Mouse (Mus musculus): ENCODE measurements around the gene Adcy2.

The Adcy2 gene

GRCm38 (mm10) chr13:68820858-68821579 lies 178.3 kb downstream of the Adcy2 start:
- DNase-seq = no peak

- DNase-seq = no peak
Measured at GRCm38 (mm10) chr13:68815704-68816477, 183.4 kb downstream of the Adcy2 start.

- no peak for DNase-seq
Measured at GRCm38 (mm10) chr13:68811185-68811584, 188.2 kb downstream of the Adcy2 start.

GRCm38 (mm10) chr13:68799777-68800176 lies 199.6 kb downstream of the Adcy2 start:
- no peak for DNase-seq

- DNase-seq = no peak
Measured at GRCm38 (mm10) chr13:68793286-68793685, 206.1 kb downstream of the Adcy2 start.

- DNase-seq = no peak
Measured at GRCm38 (mm10) chr13:68787286-68788061, 211.9 kb downstream of the Adcy2 start.

- DNase-seq = no peak
Measured at GRCm38 (mm10) chr13:68783096-68783495, 216.2 kb downstream of the Adcy2 start.

GRCm38 (mm10) chr13:68778011-68778672 lies 221.2 kb downstream of the Adcy2 start:
- DNase-seq = no peak

- no peak for DNase-seq
Measured at GRCm38 (mm10) chr13:68773599-68774211, 225.6 kb downstream of the Adcy2 start.

- DNase-seq = no peak
Measured at GRCm38 (mm10) chr13:68768588-68768987, 230.8 kb downstream of the Adcy2 start.

- no peak for DNase-seq
Measured at GRCm38 (mm10) chr13:68765896-68766578, 233.3 kb downstream of the Adcy2 start.

GRCm38 (mm10) chr13:68764614-68765013 lies 234.7 kb downstream of the Adcy2 start:
- DNase-seq = no peak

GRCm38 (mm10) chr13:68749801-68750200 lies 249.5 kb downstream of the Adcy2 start:
- DNase-seq = no peak

- no peak for DNase-seq
Measured at GRCm38 (mm10) chr13:68749370-68749769, 250.0 kb downstream of the Adcy2 start.

- no peak for DNase-seq
Measured at GRCm38 (mm10) chr13:68745426-68745825, 253.9 kb downstream of the Adcy2 start.

- no peak for DNase-seq
Measured at GRCm38 (mm10) chr13:68712661-68713060, 286.7 kb downstream of the Adcy2 start.

GRCm38 (mm10) chr13:68707296-68707747 lies 292.0 kb downstream of the Adcy2 start:
- DNase-seq = no peak

GRCm38 (mm10) chr13:68684919-68685318 lies 314.4 kb downstream of the Adcy2 start:
- no peak for DNase-seq

GRCm38 (mm10) chr13:68680429-68680828 lies 318.9 kb downstream of the Adcy2 start:
- DNase-seq = no peak

- no peak for DNase-seq
Measured at GRCm38 (mm10) chr13:68642786-68643185, 356.6 kb downstream of the Adcy2 start.

GRCm38 (mm10) chr13:68627041-68627440 lies 372.3 kb downstream of the Adcy2 start:
- DNase-seq = no peak

GRCm38 (mm10) chr13:68622792-68623191 lies 376.5 kb downstream of the Adcy2 start:
- no peak for DNase-seq

All from spleen, adult 18-20 months (tissue).